Mouse (Mus musculus) neural tube, embryonic 11.5 days (tissue): Measurements from ENCODE around the gene Atxn1. TPM values are rescaled to one million over a fixed set of nuclear protein-coding genes. Genes with fewer than 3 reads are reported as not detected.

Experiments
- ATAC-seq: fragments of 200-750 bp; cut with Nextera tagmentation; 2 replicates; pipeline ENCODE4 v1.8.0; 2017; ENCODE audit warnings: moderate number of reproducible peaks, mild to moderate bottlenecking, moderate TSS enrichment, moderate library complexity; ENCODE audit not compliant: insufficient read depth, low FRiP score, low TSS enrichment
- DNase-seq: peaks from one replicate; pipeline ENCODE4 v3.0.0-alpha.2; 2015; ENCODE audit warnings: low spot score
- H3K27ac ChIP-seq: fragments of 300-500 bp; sonication (generic); 2 replicates; pipeline ENCODE4 v1.5.1; 2014; ENCODE audit warnings: low read depth, mild to moderate bottlenecking, low read length
- H3K27me3 ChIP-seq: fragments of 300-500 bp; sonication (generic); 2 replicates; pipeline ENCODE4 v1.6.1; 2014; ENCODE audit warnings: mild to moderate bottlenecking, low read length, mixed read lengths; ENCODE audit not compliant: control insufficient read depth, insufficient read depth
- H3K36me3 ChIP-seq: fragments of 300-500 bp; sonication (generic); 2 replicates; pipeline ENCODE4 v1.6.1; 2014; ENCODE audit warnings: mild to moderate bottlenecking, low read length, moderate library complexity, mixed read lengths; ENCODE audit not compliant: control insufficient read depth, insufficient read depth
- H3K4me1 ChIP-seq: fragments of 300-500 bp; sonication (generic); 2 replicates; pipeline ENCODE4 v1.6.1; 2014; ENCODE audit warnings: low read length, mixed read lengths; ENCODE audit not compliant: control insufficient read depth, insufficient read depth
- H3K4me2 ChIP-seq: fragments of 300-500 bp; sonication (generic); 2 replicates; pipeline ENCODE4 v1.6.1; 2014; ENCODE audit warnings: low read depth, mild to moderate bottlenecking, moderate library complexity
- H3K4me3 ChIP-seq: fragments of 300-500 bp; sonication (generic); 2 replicates; pipeline ENCODE4 v1.5.1; 2014; ENCODE audit warnings: low read depth, low read length
- H3K9ac ChIP-seq: fragments of 300-500 bp; sonication (generic); 2 replicates; pipeline ENCODE4 v1.6.1; 2014; ENCODE audit warnings: mild to moderate bottlenecking, low read length
- H3K9me3 ChIP-seq: fragments of 300-500 bp; sonication (generic); 2 replicates; pipeline ENCODE4 v1.6.1; 2016; ENCODE audit warnings: low read length; ENCODE audit not compliant: control insufficient read depth
- WGBS: fragments of 180-500 bp; shearing (Covaris S2); extraction: QIAGEN DNeasy Blood & Tissue Kit; methylation state at CpG from one replicate; pipeline ENCODE4 v1.1.7; 2014; 5-methylcytosine and 5-hydroxymethylcytosine counted together
- polyA plus RNA-seq: library from polyadenylated mRNA; unstranded; fragments of >200 nt; fragmentation: Nextera tagmentation; extraction: Ambion mirVana; gene quantifications from 2 replicates; pipeline ENCODE4 v1.2.1, GENCODE M21; 2014

The Atxn1 gene
- polyA plus RNA-seq, 1 experiment from 2014 or later = 1.1 TPM

DNA sequence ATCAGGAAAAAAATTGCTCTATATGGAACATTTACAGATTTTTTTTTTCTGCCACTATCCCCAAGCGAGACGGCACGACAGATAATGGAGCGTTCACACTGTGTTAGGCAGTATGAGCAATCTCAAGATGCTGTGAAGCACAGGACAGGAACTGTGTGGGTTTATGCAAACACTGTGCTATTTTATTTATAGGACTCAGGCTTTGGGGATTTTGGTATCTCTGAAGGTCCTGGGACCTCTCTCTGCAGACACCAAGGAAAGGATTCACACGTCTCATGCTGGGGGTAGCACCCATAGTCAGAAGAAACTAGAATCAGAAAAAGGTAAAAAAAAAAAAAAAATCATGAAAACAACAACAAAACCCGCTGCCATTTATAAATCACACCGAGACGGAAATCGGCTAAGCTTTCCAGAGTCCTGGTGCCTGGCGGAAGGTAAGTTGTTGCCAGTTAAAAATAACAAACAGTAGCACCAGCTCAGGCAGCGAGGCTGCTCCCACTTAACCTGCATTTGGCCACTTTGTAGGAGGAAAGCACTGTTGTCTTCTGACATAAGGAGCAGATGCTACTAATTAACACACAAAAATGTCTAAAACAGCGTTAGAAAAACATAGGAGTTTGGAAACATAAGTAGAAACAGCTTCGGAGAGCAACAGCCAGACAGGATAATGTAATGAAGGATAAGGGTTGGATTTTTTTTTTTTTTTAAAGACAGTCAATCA lies 102.8 kb downstream of the Atxn1 start:
- Histone ChIP-seq H3K4me2 (no peak overlapping the region), H3K36me3 (no peaks in the 10 kb centered on the region), H3K27ac (no peak overlapping the region), H3K9ac (no peak overlapping the region), H3K4me1 (no peaks in the 10 kb centered on the region), H3K9me3 (no peaks in the 10 kb centered on the region), H3K4me3 (no peak overlapping the region), H3K27me3 (no peaks in the 10 kb centered on the region)
- DNase-seq = no peak
- ATAC-seq = no peak
- WGBS = 68% methylated on average over 13 of the region's 13 CpGs

DNA sequence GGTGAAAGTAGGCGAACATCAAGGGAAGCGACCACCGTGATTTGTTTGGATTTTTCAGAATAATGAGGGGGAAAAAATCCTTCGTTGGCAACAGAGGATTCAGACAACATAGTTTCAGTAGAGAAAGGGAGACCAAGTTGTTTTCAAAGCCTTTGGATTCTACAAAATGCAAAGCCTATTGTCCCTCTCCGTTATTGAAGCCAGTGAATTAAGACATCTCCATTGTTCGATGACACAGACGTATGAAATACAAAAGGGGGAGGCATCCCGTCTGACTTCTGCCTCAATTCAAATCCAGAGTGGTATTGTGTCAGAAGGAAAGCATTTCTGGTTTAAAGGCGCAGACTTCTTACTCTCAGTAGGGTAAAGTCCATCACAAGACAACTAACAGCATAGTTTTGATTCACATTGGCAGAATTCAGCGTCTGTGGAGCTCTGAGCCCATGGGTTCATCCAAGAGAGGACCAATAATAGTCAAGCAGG lies 103.7 kb downstream of the Atxn1 start:
- ATAC-seq = no peak
- DNase-seq = no peak
- Histone ChIP-seq H3K27ac (no peak overlapping the region), H3K4me2 (no peak overlapping the region), H3K9me3 (no peaks in the 10 kb centered on the region), H3K9ac (no peak overlapping the region), H3K4me1 (no peaks in the 10 kb centered on the region), H3K36me3 (no peaks in the 10 kb centered on the region), H3K27me3 (no peaks in the 10 kb centered on the region), H3K4me3 (no peak overlapping the region)
- WGBS = 52% methylated on average over 10 of the region's 10 CpGs

DNA sequence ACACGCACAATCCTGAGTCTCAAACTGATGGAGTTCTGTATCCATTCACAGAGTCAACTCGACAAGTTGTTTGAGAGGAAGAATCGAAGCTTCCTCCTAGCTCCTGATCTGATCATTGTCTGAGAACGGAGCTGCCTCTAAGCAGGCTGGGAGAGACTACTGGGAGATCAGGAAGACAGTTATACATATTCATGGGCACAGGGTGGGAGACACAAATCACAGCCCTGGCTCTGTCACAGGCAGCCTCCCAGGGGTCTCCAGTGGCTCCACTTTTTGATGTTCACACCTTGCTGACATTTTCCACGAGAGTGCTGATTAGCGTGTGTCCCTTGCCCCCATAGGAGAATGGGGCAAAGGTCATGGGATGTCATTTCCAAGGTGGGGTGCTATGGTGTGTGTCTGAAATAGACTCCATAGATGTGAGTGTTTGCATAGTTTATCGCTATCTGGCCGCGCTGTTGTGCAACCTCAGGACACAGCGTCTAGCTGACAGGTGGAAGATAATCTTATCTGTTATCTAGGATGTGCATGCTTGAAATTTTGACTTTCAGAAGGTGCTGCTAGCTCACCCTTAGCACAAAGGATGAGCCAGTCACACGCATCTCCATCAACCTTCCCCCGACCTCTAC lies 105.6 kb downstream of the Atxn1 start:
- H3K27me3 ChIP-seq = no peaks in the 10 kb centered on the region

GRCm38 (mm10) chr13:45857416-45857815 lies 107.4 kb downstream of the Atxn1 start:
- Histone ChIP-seq H3K9ac (no peak overlapping the region), H3K9me3 (no peaks in the 10 kb centered on the region), H3K4me2 (no peak overlapping the region), H3K27ac (no peak overlapping the region), H3K27me3 (no peaks in the 10 kb centered on the region), H3K4me1 (no peaks in the 10 kb centered on the region), H3K4me3 (no peak overlapping the region), H3K36me3 (no peaks in the 10 kb centered on the region)
- DNase-seq (no peak), ATAC-seq (no peak)
- 92% methylated on average over 8 of the region's 8 CpGs for whole genome bisulfite sequencing

More for the DNA sequence above, 105.6 kb downstream of the Atxn1 start:
- DNase-seq = no peak
- no peaks in the 10 kb centered on the region for H3K36me3 ChIP-seq
- H3K9ac ChIP-seq = no peak overlapping the region
- no peak overlapping the region for H3K4me2 ChIP-seq
- no peaks in the 10 kb centered on the region for H3K4me1 ChIP-seq
- H3K27ac ChIP-seq = no peak overlapping the region
- WGBS = 75% methylated on average over 12 of the region's 12 CpGs
- no peak overlapping the region for H3K4me3 ChIP-seq
- no peak for ATAC-seq
- H3K9me3 ChIP-seq = no peaks in the 10 kb centered on the region

GRCm38 (mm10) chr13:45854531-45854930 lies 110.3 kb downstream of the Atxn1 start:
- Histone ChIP-seq H3K4me3 (no peak overlapping the region), H3K4me1 (no peaks in the 10 kb centered on the region), H3K4me2 (no peak overlapping the region), H3K9ac (no peak overlapping the region), H3K27me3 (no peaks in the 10 kb centered on the region), H3K36me3 (no peaks in the 10 kb centered on the region), H3K27ac (no peak overlapping the region), H3K9me3 (no peaks in the 10 kb centered on the region)
- 76% methylated on average over 5 of the region's 5 CpGs for WGBS
- DNase-seq (no peak), ATAC-seq (no peak)

- Histone ChIP-seq H3K9me3 (no peaks in the 10 kb centered on the region), H3K4me1 (no peaks in the 10 kb centered on the region), H3K27me3 (no peaks in the 10 kb centered on the region), H3K9ac (no peak overlapping the region), H3K4me3 (no peak overlapping the region), H3K27ac (no peak overlapping the region), H3K36me3 (no peaks in the 10 kb centered on the region), H3K4me2 (no peak overlapping the region)
- WGBS = 86% methylated on average over 6 of the region's 6 CpGs
- ATAC-seq (no peak), DNase-seq (no peak)
Observed at GRCm38 (mm10) chr13:45853691-45854090, 111.1 kb downstream of the Atxn1 start.

DNA sequence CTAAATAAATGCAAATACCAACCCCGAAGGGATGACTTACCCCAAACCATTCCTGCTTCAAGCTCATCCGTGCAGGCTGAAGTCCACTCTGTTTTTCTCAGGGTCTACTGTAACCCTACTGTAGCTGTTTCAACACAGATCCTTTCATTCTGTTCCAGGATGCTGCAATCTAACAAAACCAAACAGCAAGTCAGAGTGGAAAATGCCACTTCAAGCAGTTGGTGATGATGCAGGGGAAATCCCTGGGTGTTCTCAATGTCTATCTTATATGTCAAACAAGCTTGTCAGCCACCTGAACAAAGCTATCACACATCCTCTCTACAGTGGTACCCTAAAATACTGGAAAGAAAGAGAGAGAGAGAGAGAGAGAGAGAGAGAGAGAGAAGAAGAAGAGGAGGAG lies 112.5 kb downstream of the Atxn1 start:
- 89% methylated on average over 2 of the region's 2 CpGs for WGBS
- DNase-seq (no peak), ATAC-seq (no peak)
- no peak overlapping the region for H3K4me3 ChIP-seq
- H3K9me3 ChIP-seq = no peaks in the 10 kb centered on the region
- no peaks in the 10 kb centered on the region for H3K27me3 ChIP-seq
- no peak overlapping the region for H3K4me2 ChIP-seq
- no peak overlapping the region for H3K9ac ChIP-seq
- H3K4me1 ChIP-seq = no peaks in the 10 kb centered on the region
- H3K27ac ChIP-seq = no peak overlapping the region
- H3K36me3 ChIP-seq = no peaks in the 10 kb centered on the region

GRCm38 (mm10) chr13:45851746-45852145 lies 113.1 kb downstream of the Atxn1 start:
- Histone ChIP-seq H3K27me3 (no peaks in the 10 kb centered on the region), H3K36me3 (no peaks in the 10 kb centered on the region), H3K4me2 (no peak overlapping the region), H3K9ac (no peak overlapping the region), H3K4me3 (no peak overlapping the region), H3K27ac (no peak overlapping the region), H3K9me3 (no peaks in the 10 kb centered on the region), H3K4me1 (no peaks in the 10 kb centered on the region)
- WGBS = 98% methylated on average over 2 of the region's 2 CpGs
- no peak for ATAC-seq
- DNase-seq = no peak

GRCm38 (mm10) chr13:45851156-45851555 lies 113.7 kb downstream of the Atxn1 start:
- no peak for ATAC-seq
- WGBS = 85% methylated on average over 4 of the region's 4 CpGs
- Histone ChIP-seq H3K4me3 (no peak overlapping the region), H3K4me2 (no peak overlapping the region), H3K27me3 (no peaks in the 10 kb centered on the region), H3K4me1 (no peaks in the 10 kb centered on the region), H3K9me3 (no peaks in the 10 kb centered on the region), H3K9ac (no peak overlapping the region), H3K36me3 (no peaks in the 10 kb centered on the region), H3K27ac (no peak overlapping the region)
- DNase-seq = no peak
